In the genomic region with DNA sequence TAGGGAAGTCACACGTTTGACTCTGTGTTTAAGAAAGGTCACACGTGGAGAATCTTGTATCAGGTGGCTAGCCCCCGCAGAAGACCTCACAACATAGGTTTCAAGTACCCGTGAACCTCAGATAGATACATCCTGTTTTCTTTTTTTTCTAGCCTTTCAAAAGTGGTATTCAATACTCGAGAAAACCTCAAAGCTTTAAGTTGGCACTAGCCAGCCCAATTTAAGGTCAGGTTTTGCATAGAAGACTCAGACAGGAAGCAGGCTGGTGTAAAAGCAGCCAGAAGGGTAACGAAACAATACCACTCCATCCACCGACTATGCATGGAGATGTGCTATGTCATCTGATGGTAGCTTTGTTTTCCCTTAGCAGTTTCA, we compare ENCODE assay signal across 15 mouse cellular contexts.
DNase-seq lines count a peak whose midpoint lies in the region; ATAC-seq lines count a peak whose summit lies in the region.
"Had no signal": no experiment of that assay in that cellular context is flagged by ENCODE, and none has a peak within 500 bp of the region (broad histone marks: within the 10 kb centered on the region; RNA-seq: fewer than 3 reads in every experiment).

No protein-coding gene starts in this region.

- H3K4me2 ChIP-seq in midbrain, embryonic 15.5 days, result no peak overlapping the region
- no peak overlapping the region for H3K4me2 ChIP-seq in kidney, embryonic 15.5 days
- H3K4me2 ChIP-seq: embryonic facial prominence, embryonic 12.5 days; liver, embryonic 15.5 days had no signal

- 90% methylated on average over 7 of the region's 7 CpGs for WGBS in midbrain, embryonic 10.5 days
- 84% methylated on average over 7 of the region's 7 CpGs for WGBS in midbrain, embryonic 15.5 days
- 79% methylated on average over 7 of the region's 7 CpGs for WGBS in kidney, embryonic 15.5 days

- H3K4me1 ChIP-seq in midbrain, embryonic 10.5 days, result peaks cover 9% of the 10 kb centered on the region; the same call in 1 of the 2 replicates
- H3K4me1 ChIP-seq in midbrain, embryonic 15.5 days, result no peaks in the 10 kb centered on the region
- H3K4me1 ChIP-seq in kidney, embryonic 15.5 days, result no peaks in the 10 kb centered on the region
- H3K4me1 ChIP-seq: embryonic facial prominence, embryonic 12.5 days; liver, embryonic 15.5 days had no signal

- no peak overlapping the region for H3K9ac ChIP-seq in midbrain, embryonic 15.5 days
- no peak overlapping the region for H3K9ac ChIP-seq in kidney, embryonic 15.5 days
- H3K9ac ChIP-seq: embryonic facial prominence, embryonic 12.5 days; liver, embryonic 15.5 days had no signal

- H3K36me3 ChIP-seq in midbrain, embryonic 10.5 days, result no peaks in the 10 kb centered on the region
- no peaks in the 10 kb centered on the region for H3K36me3 ChIP-seq in midbrain, embryonic 15.5 days (replicated peaks)
- no peaks in the 10 kb centered on the region for H3K36me3 ChIP-seq in kidney, embryonic 15.5 days
- H3K36me3 ChIP-seq: embryonic facial prominence, embryonic 12.5 days; liver, embryonic 15.5 days had no signal

- no peak overlapping the region for H3K4me3 ChIP-seq in midbrain, embryonic 10.5 days
- H3K4me3 ChIP-seq in midbrain, embryonic 15.5 days, result no peak overlapping the region
- H3K4me3 ChIP-seq in kidney, embryonic 15.5 days (replicated peaks), result no peak overlapping the region
- H3K4me3 ChIP-seq: embryonic facial prominence, embryonic 12.5 days; liver, embryonic 15.5 days; myocyte had no signal

- no peaks in the 10 kb centered on the region for H3K9me3 ChIP-seq in midbrain, embryonic 10.5 days (replicated peaks)
- no peaks in the 10 kb centered on the region for H3K9me3 ChIP-seq in midbrain, embryonic 15.5 days
- no peaks in the 10 kb centered on the region for H3K9me3 ChIP-seq in kidney, embryonic 15.5 days (replicated peaks)
- H3K9me3 ChIP-seq: embryonic facial prominence, embryonic 12.5 days; liver, embryonic 15.5 days had no signal

- no peaks in the 10 kb centered on the region for H3K27me3 ChIP-seq in midbrain, embryonic 10.5 days (ENCODE audit: low read depth, poor library complexity, severe bottlenecking)
- H3K27me3 ChIP-seq in midbrain, embryonic 15.5 days (replicated peaks), result no peaks in the 10 kb centered on the region
- H3K27me3 ChIP-seq in kidney, embryonic 15.5 days, result no peaks in the 10 kb centered on the region
- H3K27me3 ChIP-seq: embryonic facial prominence, embryonic 12.5 days; liver, embryonic 15.5 days had no signal

- ATAC-seq in midbrain, embryonic 15.5 days (replicated peaks), result no peak
- ATAC-seq in CD4-positive, CD25-positive, alpha-beta regulatory T cell, adult 4 months, result peak; percentile 88
- no peak for ATAC-seq in kidney, embryonic 15.5 days (replicated peaks; ENCODE audit: low FRiP score)

- H3K27ac ChIP-seq in midbrain, embryonic 10.5 days (replicated peaks), result 0 out of 2 replicates have a peak overlapping the region, but pooled peaks have one; percentile 25
- no peak overlapping the region for H3K27ac ChIP-seq in midbrain, embryonic 15.5 days
- H3K27ac ChIP-seq in kidney, embryonic 15.5 days, result no peak overlapping the region
- H3K27ac ChIP-seq: embryonic facial prominence, embryonic 12.5 days; liver, embryonic 15.5 days had no signal

- no peak for DNase-seq in midbrain, embryonic 10.5 days (ENCODE audit: low spot score)
- DNase-seq in induced T-regulatory cell, adult 2 months (ENCODE audit: low read depth), result peak; percentile 88
- DNase-seq in spleen, postnatal 36 days (ENCODE audit: low spot score in 2 of 2), result peak; percentile 76 to 78
- no peak for DNase-seq in adrenal gland, adult 8-10 months
- no peak for DNase-seq in adrenal gland, postnatal 10 days
- DNase-seq: adrenal gland, adult 2 months; cerebellum, postnatal 36 days; heart, postnatal 14 days; kidney, postnatal 10 days had no signal

Comparison
In these comparisons a context has a peak if more than half of its experiments do, and no peak if none do; other contexts are left out.
1. DNase-seq: peak in induced T-regulatory cell, adult 2 months (single experiment) and spleen, postnatal 36 days (2 of 2); none in midbrain, embryonic 10.5 days (single experiment), adrenal gland, adult 8-10 months (single experiment) and adrenal gland, postnatal 10 days (single experiment).